Mouse (Mus musculus) forebrain, embryonic 15.5 days (tissue): Measurements from ENCODE around the gene Fth1. TPM values are rescaled to one million over a fixed set of nuclear protein-coding genes. Genes with fewer than 3 reads are reported as not detected.

ENCODE experiments used
- ATAC-seq: fragments of 200-750 bp; cut with Nextera tagmentation; replicated peaks from 2 replicates; pipeline ENCODE4 v1.8.0; 2017; ENCODE audit warnings: mild to moderate bottlenecking, moderate TSS enrichment, moderate library complexity
- H3K27ac ChIP-seq: fragments of 300-500 bp; sonication (generic); replicated peaks from 2 replicates; pipeline ENCODE4 v1.5.1; 2015; ENCODE audit warnings: mild to moderate bottlenecking, inconsistent platforms
- H3K27me3 ChIP-seq: fragments of 300-500 bp; sonication (generic); 2 replicates; pipeline ENCODE4 v1.6.1; 2015; ENCODE audit warnings: inconsistent platforms
- H3K36me3 ChIP-seq: fragments of 300-500 bp; sonication (generic); 2 replicates; pipeline ENCODE4 v1.6.1; 2015; ENCODE audit warnings: mild to moderate bottlenecking, inconsistent platforms
- H3K4me1 ChIP-seq: fragments of 300-500 bp; sonication (generic); 2 replicates; pipeline ENCODE4 v1.6.1; 2015; ENCODE audit warnings: inconsistent platforms
- H3K4me2 ChIP-seq: fragments of 300-500 bp; sonication (generic); replicated peaks from 2 replicates; pipeline ENCODE4 v1.6.1; 2015; ENCODE audit warnings: mild to moderate bottlenecking, inconsistent platforms
- H3K4me3 ChIP-seq: fragments of 300-500 bp; sonication (generic); 2 replicates; pipeline ENCODE4 v1.5.1; 2015; ENCODE audit warnings: mild to moderate bottlenecking, inconsistent platforms
- H3K9ac ChIP-seq: fragments of 300-500 bp; sonication (generic); replicated peaks from 2 replicates; pipeline ENCODE4 v1.6.1; 2015; ENCODE audit warnings: mild to moderate bottlenecking, inconsistent platforms
- H3K9me3 ChIP-seq: fragments of 300-500 bp; sonication (generic); 2 replicates; pipeline ENCODE4 v1.6.1; 2016; ENCODE audit warnings: inconsistent platforms
- WGBS: fragments of 180-500 bp; shearing (Covaris S2); methylation state at CpG from one replicate; pipeline ENCODE4 v1.1.7; 2015; ENCODE audit warnings: mixed read lengths; 5-methylcytosine and 5-hydroxymethylcytosine counted together
- polyA plus RNA-seq: library from polyadenylated mRNA; unstranded; fragments of >200 nt; fragmentation: Nextera tagmentation; extraction: Ambion mirVana; gene quantifications from 2 replicates; pipeline ENCODE4 v1.2.1, GENCODE M21; 2015

The Fth1 gene
- polyA plus RNA-seq, 1 experiment from 2014 or later = 1,516 TPM

- no peaks in the 10 kb centered on the region for H3K27me3 ChIP-seq
- H3K9me3 ChIP-seq = no peaks in the 10 kb centered on the region
- H3K27ac ChIP-seq = no peak overlapping the region
- no peak for ATAC-seq
- no peak overlapping the region for H3K9ac ChIP-seq
- no peak overlapping the region for H3K4me3 ChIP-seq
- peaks cover 17% of the 10 kb centered on the region for H3K4me1 ChIP-seq
- WGBS = 63% methylated on average over 6 of the region's 6 CpGs
- no peak overlapping the region for H3K4me2 ChIP-seq
- H3K36me3 ChIP-seq = peaks cover 20% of the 10 kb centered on the region
Observed at GRCm38 (mm10) chr19:9987192-9987591, 6.8 kb downstream of the Fth1 start.

GRCm38 (mm10) chr19:9987593-9987992 lies 7.2 kb downstream of the Fth1 start:
- Histone ChIP-seq H3K36me3 (peaks cover 20% of the 10 kb centered on the region), H3K9me3 (no peaks in the 10 kb centered on the region), H3K27ac (no peak overlapping the region), H3K4me3 (no peak overlapping the region), H3K9ac (no peak overlapping the region), H3K4me1 (peaks cover 18% of the 10 kb centered on the region), H3K27me3 (no peaks in the 10 kb centered on the region), H3K4me2 (no peak overlapping the region)
- ATAC-seq = no peak

GRCm38 (mm10) chr19:9989171-9989883 lies 8.9 kb downstream of the Fth1 start:
- Histone ChIP-seq H3K4me3 (no peak overlapping the region), H3K9ac (no peak overlapping the region), H3K9me3 (no peaks in the 10 kb centered on the region), H3K4me2 (no peak overlapping the region), H3K36me3 (peaks cover 18% of the 10 kb centered on the region), H3K4me1 (peaks cover 13% of the 10 kb centered on the region), H3K27ac (no peak overlapping the region), H3K27me3 (no peaks in the 10 kb centered on the region)
- ATAC-seq = no peak
- WGBS = 66% methylated on average over 17 of the region's 17 CpGs

- Histone ChIP-seq H3K36me3 (peaks cover 13% of the 10 kb centered on the region), H3K9me3 (no peaks in the 10 kb centered on the region), H3K4me3 (no peak overlapping the region), H3K4me2 (no peak overlapping the region), H3K4me1 (peaks cover 9% of the 10 kb centered on the region), H3K27ac (no peak overlapping the region), H3K9ac (no peak overlapping the region), H3K27me3 (no peaks in the 10 kb centered on the region)
- ATAC-seq = no peak
Observed at GRCm38 (mm10) chr19:9989884-9990256, 9.5 kb downstream of the Fth1 start.

GRCm38 (mm10) chr19:9991304-9991703 lies 10.9 kb downstream of the Fth1 start:
- no peak for ATAC-seq

GRCm38 (mm10) chr19:9992011-9992958 lies 11.9 kb downstream of the Fth1 start:
- H3K9me3 ChIP-seq = no peaks in the 10 kb centered on the region
- peak overlapping the region; percentile 47 for H3K4me2 ChIP-seq
- H3K9ac ChIP-seq = no peak overlapping the region; the same call in 1 of the 2 replicates
- H3K27ac ChIP-seq = no peak overlapping the region
- H3K4me3 ChIP-seq = peak overlapping the region; percentile 35
- WGBS = 42% methylated on average over 26 of the region's 26 CpGs
- no peaks in the 10 kb centered on the region for H3K27me3 ChIP-seq
- peak; percentile 69 for ATAC-seq
- H3K4me1 ChIP-seq = peaks cover 9% of the 10 kb centered on the region
- H3K36me3 ChIP-seq = no peaks in the 10 kb centered on the region

More at GRCm38 (mm10) chr19:9991304-9991703, 10.9 kb downstream of the Fth1 start:
- no peak overlapping the region for H3K9ac ChIP-seq
- no peaks in the 10 kb centered on the region for H3K27me3 ChIP-seq
- H3K36me3 ChIP-seq = no peaks in the 10 kb centered on the region
- no peak overlapping the region for H3K27ac ChIP-seq
- H3K9me3 ChIP-seq = no peaks in the 10 kb centered on the region
- peaks cover 9% of the 10 kb centered on the region for H3K4me1 ChIP-seq
- no peak overlapping the region for H3K4me3 ChIP-seq
- no peak overlapping the region for H3K4me2 ChIP-seq
- WGBS = 21% methylated on average over 5 of the region's 5 CpGs

GRCm38 (mm10) chr19:9993036-9993656 lies 12.7 kb downstream of the Fth1 start:
- ATAC-seq = peak; percentile 86
- Histone ChIP-seq H3K4me3 (peak overlapping the region; percentile 35), H3K4me1 (peaks cover 9% of the 10 kb centered on the region), H3K4me2 (peak overlapping the region; percentile 47), H3K27me3 (no peaks in the 10 kb centered on the region), H3K9me3 (no peaks in the 10 kb centered on the region), H3K36me3 (no peaks in the 10 kb centered on the region), H3K9ac (no peak overlapping the region; the same call in 1 of the 2 replicates), H3K27ac (no peak overlapping the region)
- WGBS = 6% methylated on average over 17 of the region's 17 CpGs

- 74% methylated on average over 12 of the region's 12 CpGs for WGBS
- no peak for ATAC-seq
- Histone ChIP-seq H3K36me3 (no peaks in the 10 kb centered on the region), H3K9me3 (no peaks in the 10 kb centered on the region), H3K27me3 (no peaks in the 10 kb centered on the region), H3K9ac (no peak overlapping the region), H3K27ac (no peak overlapping the region), H3K4me3 (no peak overlapping the region), H3K4me2 (no peak overlapping the region), H3K4me1 (peaks cover 9% of the 10 kb centered on the region)
Observed at GRCm38 (mm10) chr19:9997204-9998062, 17.0 kb downstream of the Fth1 start.

- Histone ChIP-seq H3K36me3 (no peaks in the 10 kb centered on the region), H3K27ac (no peak overlapping the region), H3K4me1 (peaks cover 3% of the 10 kb centered on the region; the same call in 1 of the 2 replicates), H3K27me3 (no peaks in the 10 kb centered on the region), H3K4me2 (no peak overlapping the region), H3K9me3 (no peaks in the 10 kb centered on the region), H3K9ac (no peak overlapping the region), H3K4me3 (no peak overlapping the region)
- ATAC-seq = no peak
- 61% methylated on average over 2 of the region's 2 CpGs for WGBS
Observed at GRCm38 (mm10) chr19:9998063-9998416, 17.6 kb downstream of the Fth1 start.

GRCm38 (mm10) chr19:9998736-9999486 lies 18.5 kb downstream of the Fth1 start:
- 62% methylated on average over 13 of the region's 13 CpGs for WGBS
- Histone ChIP-seq H3K4me3 (no peak overlapping the region), H3K9ac (no peak overlapping the region), H3K36me3 (no peaks in the 10 kb centered on the region), H3K4me2 (no peak overlapping the region), H3K27me3 (no peaks in the 10 kb centered on the region), H3K4me1 (no peaks in the 10 kb centered on the region), H3K9me3 (no peaks in the 10 kb centered on the region), H3K27ac (no peak overlapping the region)
- ATAC-seq = no peak

GRCm38 (mm10) chr19:10000330-10000729 lies 19.9 kb downstream of the Fth1 start:
- Histone ChIP-seq H3K4me2 (no peak overlapping the region), H3K36me3 (no peaks in the 10 kb centered on the region), H3K27me3 (no peaks in the 10 kb centered on the region), H3K9ac (no peak overlapping the region), H3K27ac (no peak overlapping the region), H3K4me1 (no peaks in the 10 kb centered on the region), H3K9me3 (no peaks in the 10 kb centered on the region), H3K4me3 (no peak overlapping the region)
- WGBS = 21% methylated on average over 3 of the region's 3 CpGs
- ATAC-seq = no peak
